Mouse (Mus musculus): ENCODE measurements around the gene P2ry2. TPM values are rescaled to one million over a fixed set of nuclear protein-coding genes. Genes with fewer than 3 reads are reported as not detected.

P2ry2 gene
- total RNA-seq (2022): 1 to 10 TPM; 1.4 to 6.4 (median 3.0) TPM

- DNase-seq: no peak
Measured at GRCm38 (mm10) chr7:101012541-101012940, at the start of gene P2ry2. Gene P2ry2 (minus strand): TSS chr7:101012866.

GRCm38 (mm10) chr7:101062246-101062645 lies 49.6 kb upstream of the P2ry2 start:
- no peak for DNase-seq

DNA sequence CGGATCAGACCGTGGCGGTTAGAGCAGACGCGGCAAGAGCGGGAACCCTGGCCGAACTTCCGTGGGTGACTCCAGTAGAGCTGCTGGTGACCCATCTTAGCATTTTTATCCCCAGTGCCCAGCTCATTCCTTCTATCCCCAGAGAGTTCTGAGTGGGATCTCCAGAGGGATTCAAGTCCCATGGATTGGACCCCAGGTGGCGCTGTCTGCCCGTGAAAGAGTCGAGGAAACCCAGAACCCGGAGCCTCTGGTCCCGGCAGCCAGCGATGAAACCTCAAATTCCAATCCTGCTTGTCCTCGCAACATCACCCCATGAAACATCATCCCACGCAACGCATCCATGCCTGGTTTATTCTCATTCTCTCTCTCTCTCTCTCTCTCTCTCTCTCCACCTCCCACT lies 48.7 kb upstream of the P2ry2 start:
- DNase-seq: peak; percentile 82

DNA sequence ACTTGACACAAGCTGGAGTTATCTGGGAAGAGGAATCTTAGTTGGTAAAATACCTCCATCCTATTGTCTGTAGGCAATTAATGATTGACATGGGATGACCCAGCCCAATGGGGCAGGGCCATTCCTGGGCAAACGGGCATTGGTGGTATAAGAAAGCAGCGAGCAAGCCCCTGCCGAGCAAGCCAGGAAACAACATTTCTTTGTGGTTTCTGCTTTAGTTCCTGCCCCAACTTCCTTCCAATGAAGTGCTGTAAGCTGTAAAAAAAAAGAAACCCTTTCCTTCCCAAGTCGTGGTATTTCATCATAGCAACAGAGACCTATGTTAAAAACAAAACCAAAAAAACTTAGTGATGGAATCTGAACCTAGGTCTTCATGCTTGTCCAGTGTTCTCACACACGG lies 47.8 kb upstream of the P2ry2 start:
- DNase-seq: no peak

DNA sequence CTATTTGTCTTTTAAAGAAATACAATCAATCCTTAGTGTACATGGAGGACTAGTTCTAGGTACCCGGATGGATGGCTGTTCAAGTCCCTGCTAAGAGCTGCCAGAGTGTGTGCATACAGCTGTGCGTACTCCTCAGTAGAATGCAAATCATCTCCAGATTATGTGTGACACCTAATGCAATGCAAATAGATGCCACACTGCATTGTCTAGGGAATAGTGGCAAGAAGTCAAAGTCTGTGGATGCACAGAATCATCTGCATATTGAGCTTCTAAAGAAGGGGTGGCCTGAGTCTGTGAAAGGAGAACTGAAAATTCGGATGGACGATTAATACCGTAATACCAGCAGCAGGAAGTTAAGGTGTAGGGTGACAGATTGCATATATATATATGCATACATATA lies 46.5 kb upstream of the P2ry2 start:
- no peak for DNase-seq

DNA sequence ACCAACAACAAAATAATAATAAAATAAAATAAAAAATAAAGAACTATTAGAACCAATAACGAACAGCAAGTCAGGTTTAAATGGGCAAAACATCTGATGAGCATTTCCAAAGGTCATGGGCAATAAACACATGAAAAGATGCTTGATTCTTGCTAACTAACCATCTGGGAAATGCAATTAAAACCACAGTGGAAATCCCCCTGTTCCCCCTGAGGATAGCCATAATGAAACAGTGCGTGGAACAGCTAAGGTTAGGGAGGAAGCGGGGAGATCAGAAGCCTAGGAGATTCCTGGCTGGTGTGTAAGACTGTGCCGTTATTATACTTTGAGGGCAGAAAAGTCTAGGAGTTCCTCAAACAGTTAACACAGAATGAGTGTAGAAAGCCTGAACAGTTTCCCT lies 44.6 kb upstream of the P2ry2 start:
- no peak for DNase-seq

GRCm38 (mm10) chr7:101053136-101053535 lies 40.5 kb upstream of the P2ry2 start:
- no peak for DNase-seq

- no peak for DNase-seq
Measured at GRCm38 (mm10) chr7:101051551-101052221, 39.0 kb upstream of the P2ry2 start.

GRCm38 (mm10) chr7:101050724-101051550 lies 38.3 kb upstream of the P2ry2 start:
- DNase-seq: no peak

DNA sequence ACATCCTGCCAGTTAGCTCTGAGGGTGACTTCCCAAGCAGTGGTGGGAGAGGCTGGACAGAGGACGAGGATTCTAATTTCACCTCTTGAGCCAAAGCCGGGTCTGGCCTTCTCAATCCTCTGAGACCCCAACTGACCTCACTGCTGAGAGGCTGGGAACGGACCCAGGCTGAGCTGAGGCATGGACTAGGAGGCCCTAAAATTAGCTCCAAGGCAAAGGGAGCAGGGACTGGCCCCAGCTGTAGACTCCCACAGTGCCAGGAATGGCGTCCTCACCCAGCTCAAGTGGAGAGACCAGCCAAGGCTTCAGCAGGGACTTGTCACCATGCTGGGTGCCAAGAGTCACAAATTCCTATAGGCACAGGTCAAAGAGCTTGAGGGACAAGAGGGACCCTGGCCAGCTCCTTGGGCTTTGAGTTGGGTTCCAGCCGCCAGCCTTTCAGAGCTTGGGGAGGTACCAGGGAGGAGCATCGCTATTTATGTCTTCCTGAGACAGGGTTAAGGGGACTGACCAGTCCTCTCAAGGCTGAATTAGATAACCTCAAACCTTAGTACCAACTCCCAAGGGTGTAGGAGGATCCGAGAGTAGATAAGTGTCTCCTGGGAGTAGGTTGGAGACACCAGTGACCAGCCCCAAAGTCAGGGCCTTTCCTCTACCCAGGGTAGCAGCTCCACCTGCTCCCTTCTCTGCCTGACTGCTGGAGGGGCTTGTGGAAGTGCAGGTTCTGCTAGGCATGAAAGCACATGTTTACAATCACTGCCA lies 36.8 kb upstream of the P2ry2 start:
- DNase-seq: no peak

GRCm38 (mm10) chr7:101048247-101048646 lies 35.6 kb upstream of the P2ry2 start:
- DNase-seq: no peak

DNA sequence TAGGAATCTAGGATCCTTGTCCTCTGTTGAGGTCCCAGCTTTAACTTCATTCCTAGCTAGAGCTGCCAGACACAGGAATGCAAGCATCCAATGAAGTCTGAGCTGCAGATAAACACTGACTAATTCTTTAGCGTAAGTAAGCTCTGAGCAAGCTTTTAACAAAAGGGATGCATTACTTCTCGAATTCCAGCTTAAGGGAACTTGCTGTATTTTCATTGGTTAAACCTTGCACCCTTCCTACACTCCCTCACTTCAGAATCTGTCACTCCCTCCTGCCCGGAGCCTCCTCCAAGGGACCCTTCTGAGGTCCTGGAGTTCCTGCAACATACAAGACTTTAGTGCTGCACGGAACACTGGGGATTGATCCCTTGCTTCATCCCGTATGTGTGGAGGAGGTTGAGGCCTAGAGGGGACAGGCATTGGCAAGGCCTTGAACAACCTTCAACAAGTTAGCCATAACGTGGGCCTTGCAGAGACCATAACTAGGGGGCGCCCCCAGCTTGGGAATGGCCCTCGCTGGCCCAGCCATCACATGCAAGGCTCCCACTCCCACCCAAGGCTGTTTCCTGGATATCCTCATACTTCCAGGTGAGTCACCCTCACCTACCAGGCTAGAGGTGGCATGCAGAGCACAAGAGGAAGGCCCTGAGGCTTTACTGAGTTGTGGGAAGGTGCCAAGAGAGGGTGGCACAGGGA lies 31.3 kb upstream of the P2ry2 start:
- DNase-seq: no peak

GRCm38 (mm10) chr7:101041977-101042749 lies 29.5 kb upstream of the P2ry2 start:
- no peak for DNase-seq

DNA sequence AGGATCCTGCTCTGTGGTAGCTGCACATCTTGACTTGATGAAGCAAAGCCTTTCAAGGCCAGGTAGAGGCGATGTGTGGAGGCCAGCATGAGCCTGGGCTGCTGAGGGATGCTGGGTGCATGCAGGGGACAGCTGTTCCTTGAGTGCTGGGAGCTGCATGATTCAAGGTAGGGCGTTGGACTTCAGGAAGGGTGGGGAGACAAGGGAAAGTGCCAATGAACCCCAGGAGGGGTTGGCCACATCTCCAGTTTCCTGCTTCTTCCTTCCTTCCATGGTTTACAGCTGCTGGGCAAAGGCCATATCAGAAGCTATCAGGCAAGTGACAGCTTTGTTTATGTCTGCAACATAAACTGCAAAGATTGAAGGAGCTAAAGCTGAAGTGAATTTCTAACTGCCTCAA lies 28.9 kb upstream of the P2ry2 start:
- no peak for DNase-seq

GRCm38 (mm10) chr7:101033371-101033770 lies 20.7 kb upstream of the P2ry2 start:
- no peak for DNase-seq

GRCm38 (mm10) chr7:101031234-101031633 lies 18.6 kb upstream of the P2ry2 start:
- no peak for DNase-seq

DNA sequence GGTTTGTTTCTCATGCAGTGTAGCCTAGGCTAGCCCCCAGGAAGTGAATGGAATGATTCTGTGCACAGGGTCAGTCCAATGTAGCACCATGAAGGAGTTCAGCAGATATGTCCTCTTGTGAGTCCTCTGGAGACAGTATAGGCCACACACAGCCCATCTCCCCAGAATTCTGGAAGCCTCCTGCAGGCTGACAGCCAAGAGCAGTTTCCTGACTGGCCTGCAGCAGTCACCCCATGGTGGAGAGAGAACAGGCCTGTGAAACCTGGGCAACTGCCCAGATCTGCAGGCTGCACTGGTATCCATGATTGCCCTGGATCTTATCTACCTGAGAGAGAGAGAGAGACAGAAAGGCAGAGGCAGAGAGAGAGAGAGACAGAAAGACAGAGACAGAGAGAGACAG lies 18.1 kb upstream of the P2ry2 start:
- no peak for DNase-seq

- no peak for DNase-seq
Measured at GRCm38 (mm10) chr7:101029446-101029845, 16.8 kb upstream of the P2ry2 start.

DNA sequence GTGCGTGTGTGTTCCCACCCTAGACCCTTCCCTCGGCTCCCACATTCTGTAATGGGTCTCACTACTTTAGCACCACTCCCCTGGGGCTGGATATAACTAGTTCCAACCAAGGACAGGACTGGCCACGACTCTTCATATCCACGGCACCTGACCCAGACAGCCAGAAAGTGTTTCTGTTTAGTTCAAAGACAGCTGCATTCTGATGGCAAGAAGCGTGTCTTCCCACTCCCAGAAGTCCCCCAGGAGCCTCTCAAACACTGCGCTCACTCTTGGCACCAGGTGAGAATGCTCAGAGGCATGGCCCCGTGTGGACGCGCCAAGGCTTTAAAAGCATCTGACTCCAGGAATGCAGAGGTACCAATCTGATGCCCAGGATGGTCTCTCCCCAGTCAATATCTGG lies 16.3 kb upstream of the P2ry2 start:
- no peak for DNase-seq

DNA sequence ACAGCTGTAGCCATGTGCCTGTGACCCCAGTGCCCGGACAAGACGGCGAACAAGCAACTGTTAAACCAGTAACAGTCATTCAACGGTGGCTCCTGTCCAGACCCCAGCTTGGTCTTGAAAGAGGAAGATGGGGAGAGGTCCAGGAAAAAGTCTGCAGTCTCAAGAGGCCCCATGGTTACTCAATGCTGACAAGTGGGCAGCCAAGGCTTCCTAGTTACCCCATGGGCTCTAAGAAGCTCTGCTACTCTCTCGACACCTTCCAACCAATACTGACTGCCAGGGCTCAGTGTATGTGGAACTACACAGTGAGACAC lies 15.7 kb upstream of the P2ry2 start:
- no peak for DNase-seq

DNA sequence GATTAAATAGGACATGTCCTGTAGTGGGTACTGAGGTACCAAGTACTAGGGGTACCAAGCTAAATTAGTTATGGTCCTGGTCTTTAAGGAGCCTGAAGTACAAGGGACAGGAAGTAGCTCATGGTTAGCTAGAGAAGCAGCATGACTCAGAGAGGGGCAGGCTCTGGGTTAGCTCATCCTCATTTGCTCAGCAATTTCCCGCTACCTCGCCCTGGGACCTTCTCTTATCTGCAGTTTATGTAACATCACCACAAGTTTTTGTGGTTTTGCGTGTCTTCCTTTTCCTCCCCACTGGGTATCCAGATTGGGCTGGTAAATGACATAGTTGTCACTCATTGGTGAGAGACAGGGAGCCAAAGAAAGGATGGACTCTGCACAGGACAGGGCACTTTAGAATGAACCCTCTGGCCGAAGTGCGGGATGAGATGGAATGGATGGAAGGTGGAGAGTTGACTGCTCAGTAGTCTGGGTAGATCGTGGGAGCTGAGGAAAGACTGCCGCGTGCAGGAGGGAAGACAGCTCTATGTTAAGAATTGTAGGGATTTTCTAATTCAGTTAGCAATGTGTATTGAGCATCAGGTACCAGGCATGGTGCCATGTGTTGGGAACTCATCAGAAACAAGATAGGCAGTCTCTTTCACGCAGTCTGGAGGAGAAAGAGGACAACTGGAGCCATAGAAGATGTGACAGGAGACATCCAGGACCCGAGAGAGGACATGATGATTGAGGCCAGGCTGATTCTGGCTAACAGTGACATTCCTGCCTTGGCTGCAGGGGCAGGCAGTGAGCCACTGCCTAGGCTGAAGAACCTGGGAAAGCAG lies 15.2 kb upstream of the P2ry2 start:
- DNase-seq: no peak

Measured in adrenal gland, adult 8-10 months (tissue).